Mouse (Mus musculus) lung, adult 2 months (tissue): ENCODE data around the gene Cped1. TPM values are rescaled to one million over a fixed set of nuclear protein-coding genes. Genes with fewer than 3 reads are reported as not detected.

ENCODE experiments used
- DNase-seq: peaks from one replicate; pipeline ENCODE4 v3.0.0; 2022
- H3K4me1 ChIP-seq: fragments of 200-500 bp; 2 replicates; pipeline ENCODE4 v1.6.1; 2011; ENCODE audit warnings: low read length; ENCODE audit not compliant: control insufficient read depth, insufficient read depth
- H3K4me3 ChIP-seq: fragments of 200-500 bp; replicated peaks from 2 replicates; pipeline ENCODE3; 2011; ENCODE audit warnings: low read depth, mild to moderate bottlenecking, control low read depth, low read length; ENCODE audit errors: extremely low read depth
- CTCF ChIP-seq: fragments of 200-500 bp; IDR thresholded peaks from 2 replicates; pipeline ENCODE4 v1.5.1; 2011; ENCODE audit warnings: mild to moderate bottlenecking, low read length, control low read depth; ENCODE audit not compliant: insufficient read depth
- POLR2A ChIP-seq: fragments of 200-500 bp; IDR thresholded peaks from 2 replicates; pipeline ENCODE4 v1.6.1; 2011; ENCODE audit warnings: low read depth, mild to moderate bottlenecking, control low read depth, low read length, borderline replicate concordance; ENCODE audit errors: extremely low read depth
- WGBS: fragments of 180-500 bp; shearing (Covaris S2); methylation state at CpG from one replicate; pipeline ENCODE4 v1.1.7; 2018; 5-methylcytosine and 5-hydroxymethylcytosine counted together
- polyA plus RNA-seq: library from polyadenylated mRNA; depleted of rRNA; stranded (reverse); fragments of >200 nt; gene quantifications from 2 replicates; pipeline ENCODE4 v1.2.3, GENCODE M21; 2012; rRNA removed

The Cped1 gene
- polyA plus RNA-seq, 1 experiment, result 29.4 TPM

DNA sequence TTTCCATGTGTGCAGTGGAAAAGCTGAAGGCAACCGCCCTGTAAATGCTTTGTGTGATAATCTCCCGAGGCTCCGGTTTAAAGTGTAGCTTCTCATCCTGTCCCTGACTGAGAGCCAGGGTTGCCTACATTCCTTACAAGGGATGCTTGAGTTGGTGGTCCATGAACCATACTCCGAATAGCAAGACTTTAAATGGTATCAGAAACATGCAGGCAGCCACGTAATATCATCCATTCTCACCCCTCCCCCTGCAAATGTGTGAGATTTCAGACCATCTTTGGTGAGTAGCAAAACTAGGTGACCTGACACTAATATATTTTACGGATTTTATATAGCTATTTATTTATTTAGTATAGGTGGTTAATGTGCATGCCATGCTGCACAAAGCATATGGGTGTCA is 311.3 kb downstream of the Cped1 start:
- no peaks in the 10 kb centered on the region for H3K4me1 ChIP-seq
- DNase-seq, result no peak
- TF ChIP-seq POLR2A, result no peak
- no peak for TF ChIP-seq CTCF
- H3K4me3 ChIP-seq, result no peak overlapping the region
- WGBS, result 70% methylated on average over 6 of the region's 6 CpGs

DNA sequence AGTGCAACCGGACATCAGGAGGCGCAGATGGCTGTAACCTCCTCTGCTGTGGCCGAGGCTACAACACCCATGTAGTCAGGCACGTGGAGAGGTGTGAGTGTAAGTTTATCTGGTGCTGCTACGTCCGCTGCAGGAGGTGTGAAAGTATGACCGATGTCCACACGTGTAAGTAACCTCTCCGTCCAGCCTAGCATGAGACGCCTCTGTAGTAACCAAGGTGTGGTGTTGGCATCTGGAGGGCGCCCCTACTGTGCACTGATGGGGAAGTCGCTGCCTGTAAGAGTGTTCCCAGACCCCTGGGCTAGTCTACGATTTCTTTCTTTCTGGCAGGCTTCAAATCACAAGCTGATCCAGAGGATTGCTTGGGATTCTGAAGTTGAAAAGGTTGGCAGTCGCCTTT is 312.3 kb downstream of the Cped1 start:
- no peak for DNase-seq
- Histone ChIP-seq H3K4me3 (no peak overlapping the region), H3K4me1 (no peaks in the 10 kb centered on the region)
- TF ChIP-seq CTCF (no peak), POLR2A (no peak)
- 64% methylated on average over 14 of the region's 14 CpGs for WGBS

Other genes starting within 250 kb of the Cped1 start
- 17.0 and 25.4 TPM in 2 replicates for gene Tspan12, start 133.4 kb upstream of the Cped1 start, polyA plus RNA-seq
- gene Ing3, start 36.3 kb upstream of the Cped1 start, polyA plus RNA-seq, result 6.5 and 7.5 TPM in 2 replicates